Mouse (Mus musculus) lung, postnatal 0 days (tissue): ENCODE data around the gene Ppp2r2c.

Experiments
- CTCF ChIP-seq: IDR thresholded peaks from 2 replicates; pipeline ENCODE4 v1.5.1; 2016; ENCODE audit warnings: antibody characterized with exemption, mild to moderate bottlenecking
- EP300 ChIP-seq: IDR thresholded peaks from 2 replicates; pipeline ENCODE4 v1.6.1; 2016; ENCODE audit warnings: antibody characterized with exemption, mild to moderate bottlenecking, control low read depth

- TF ChIP-seq CTCF (no peak), EP300 (no peak)
Measured at GRCm38 (mm10) chr5:36822907-36823306, 45.4 kb upstream of the Ppp2r2c start.
